Mouse (Mus musculus): ENCODE measurements at regions not wholly inside any gene's neighbourhood (a gene's known extent, or its start where the extent isn't known, plus 50 kb on each side); places are given as distances from the start of the nearest gene placed in this dataset.
A peak's percentile ranks its signal among the peaks of the same experiment; 100 is the strongest.

DNA sequence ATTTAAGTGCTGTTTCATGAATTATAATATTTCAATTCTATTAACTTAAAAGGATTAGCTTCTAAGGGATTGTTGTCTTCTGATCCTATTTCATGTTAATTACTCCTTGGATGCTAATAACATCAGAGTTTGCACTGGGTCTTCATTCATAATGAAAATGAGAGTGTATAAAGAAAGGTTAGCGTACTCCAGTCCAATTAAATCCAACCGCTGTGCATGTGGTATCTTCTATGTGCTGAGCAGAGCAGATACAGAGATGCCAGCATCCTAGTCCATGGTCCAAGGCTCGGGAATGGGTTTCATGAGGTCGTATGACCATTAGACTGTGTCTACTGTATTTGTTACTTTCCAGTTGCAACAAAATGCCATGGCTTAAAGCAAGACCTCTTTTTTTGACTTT is 307.5 kb downstream of the Bbx start:
- Histone ChIP-seq H3K36me3 (ENCODE audit: control insufficient read depth, insufficient read depth, low read length) (no peaks in the 10 kb centered on the region), H3K27me3 (replicated peaks; ENCODE audit: control insufficient read depth, insufficient read depth, low read length) (no peaks in the 10 kb centered on the region), H3K4me1 (ENCODE audit: control insufficient read depth, insufficient read depth, low read length) (no peaks in the 10 kb centered on the region; the same call in 1 of the 2 replicates), H3K27ac (ENCODE audit: insufficient read depth, low read depth, low read length) (no peak overlapping the region), H3K4me3 (ENCODE audit: insufficient read depth, low read depth, low read length) (no peak overlapping the region)
- DNase-seq: no peak
- WGBS: 69% methylated on average over 4 of the region's 4 CpGs
- TF ChIP-seq POLR2A (IDR thresholded peaks at IDR 0.05; ENCODE audit: low read depth, low read length): no peak
- no peak for TF ChIP-seq CTCF (conservative IDR thresholded peaks at IDR 0.05; ENCODE audit: insufficient read depth, insufficient read length, low read depth, low read length)

DNA sequence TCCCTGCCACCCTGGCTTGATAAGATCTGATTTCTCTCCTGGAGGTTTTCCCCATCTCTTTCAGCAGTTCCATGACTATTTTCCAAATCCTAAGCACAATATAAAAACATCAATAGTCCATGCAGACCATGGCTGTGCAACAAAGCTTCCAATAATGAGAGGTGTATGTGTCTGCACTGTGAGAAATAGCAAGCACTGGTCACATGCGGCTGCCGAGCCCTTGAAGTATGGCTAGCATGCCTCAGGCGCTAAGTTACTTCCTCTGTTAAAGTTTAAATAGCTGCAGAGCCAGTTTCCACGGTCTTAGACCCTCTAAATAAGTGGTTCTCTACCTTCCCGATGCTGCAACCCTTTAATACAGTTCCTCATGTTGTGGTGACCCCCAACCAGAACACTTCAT is 306.6 kb downstream of the Bbx start:
- no peaks in the 10 kb centered on the region for H3K27me3 ChIP-seq (replicated peaks; ENCODE audit: control insufficient read depth, insufficient read depth, low read length)
- H3K27ac ChIP-seq (ENCODE audit: insufficient read depth, low read depth, low read length): peak overlapping the region; percentile 76
- DNase-seq: peak; percentile 78
- WGBS: 43% methylated on average over 5 of the region's 5 CpGs
- TF ChIP-seq POLR2A (IDR thresholded peaks at IDR 0.05; ENCODE audit: low read depth, low read length) (no peak), CTCF (conservative IDR thresholded peaks at IDR 0.05; ENCODE audit: insufficient read depth, insufficient read length, low read depth, low read length) (no peak)
- H3K4me3 ChIP-seq (ENCODE audit: insufficient read depth, low read depth, low read length): no peak overlapping the region
- H3K36me3 ChIP-seq (ENCODE audit: control insufficient read depth, insufficient read depth, low read length): no peaks in the 10 kb centered on the region
- H3K4me1 ChIP-seq (ENCODE audit: control insufficient read depth, insufficient read depth, low read length): no peaks in the 10 kb centered on the region; the same call in 1 of the 2 replicates

DNA sequence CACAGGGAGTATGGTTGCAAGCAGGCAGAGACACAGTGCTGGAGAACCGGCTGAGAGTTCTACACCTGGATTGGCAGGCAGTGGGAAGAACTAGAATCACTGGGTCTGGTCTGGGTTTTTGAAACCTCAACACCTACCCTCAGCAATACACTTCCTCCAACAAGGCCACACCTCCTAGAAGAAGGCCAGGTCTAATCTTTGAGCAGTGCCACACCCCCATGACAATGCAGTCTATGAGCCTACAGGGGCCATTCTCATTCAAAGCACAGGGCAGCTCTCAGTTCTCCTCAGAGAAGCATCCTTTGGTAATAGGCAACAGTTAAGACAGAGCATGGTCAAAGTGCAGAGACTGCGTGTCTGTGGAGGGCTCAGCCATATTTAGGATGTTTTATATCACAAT is 300.8 kb downstream of the Bbx start:
- Histone ChIP-seq H3K36me3 (ENCODE audit: control insufficient read depth, insufficient read depth, low read length) (no peaks in the 10 kb centered on the region), H3K27me3 (replicated peaks; ENCODE audit: control insufficient read depth, insufficient read depth, low read length) (no peaks in the 10 kb centered on the region), H3K4me1 (ENCODE audit: control insufficient read depth, insufficient read depth, low read length) (no peaks in the 10 kb centered on the region), H3K27ac (ENCODE audit: insufficient read depth, low read depth, low read length) (no peak overlapping the region), H3K4me3 (ENCODE audit: insufficient read depth, low read depth, low read length) (no peak overlapping the region)
- 92% methylated on average over 2 of the region's 2 CpGs for WGBS
- DNase-seq: no peak
- TF ChIP-seq POLR2A (IDR thresholded peaks at IDR 0.05; ENCODE audit: low read depth, low read length) (no peak), CTCF (conservative IDR thresholded peaks at IDR 0.05; ENCODE audit: insufficient read depth, insufficient read length, low read depth, low read length) (no peak)
